Mouse (Mus musculus): ENCODE results near the gene Smtn. TPM values are rescaled to one million over a fixed set of nuclear protein-coding genes. Genes with fewer than 3 reads are reported as not detected.

The Smtn gene
- polyA plus RNA-seq, 1 experiment from 2014 or later = 18.5 TPM

- Histone ChIP-seq H3K9me3 (no peaks in the 10 kb centered on the region), H3K27me3 (no peaks in the 10 kb centered on the region), H3K9ac (no peak overlapping the region), H3K4me1 (replicated peaks) (peaks cover 5% of the 10 kb centered on the region), H3K4me3 (no peak overlapping the region), H3K4me2 (no peak overlapping the region), H3K36me3 (no peaks in the 10 kb centered on the region), H3K27ac (replicated peaks) (no peak overlapping the region)
- no peak for ATAC-seq (ENCODE audit: low FRiP score, low read depth)
- 93% methylated on average over 17 of the region's 17 CpGs for WGBS
These were observed 18.0 kb downstream of the Smtn start for GRCm38 (mm10) chr11:3522285-3523000.

GRCm38 (mm10) chr11:3521339-3522224, 18.8 kb downstream of the Smtn start:
- WGBS = 88% methylated on average over 23 of the region's 23 CpGs
- H3K27ac ChIP-seq (replicated peaks) = no peak overlapping the region
- no peaks in the 10 kb centered on the region for H3K36me3 ChIP-seq
- H3K4me3 ChIP-seq = no peak overlapping the region
- peaks cover 13% of the 10 kb centered on the region for H3K4me1 ChIP-seq (replicated peaks)
- H3K9me3 ChIP-seq = no peaks in the 10 kb centered on the region
- H3K27me3 ChIP-seq = 0 out of 2 replicates have a peak, but pooled peaks cover 1% of the 10 kb centered on the region
- ATAC-seq (ENCODE audit: low FRiP score, low read depth) = no peak
- H3K9ac ChIP-seq = no peak overlapping the region
- H3K4me2 ChIP-seq = no peak overlapping the region

GRCm38 (mm10) chr11:3520919-3521318, 19.5 kb downstream of the Smtn start:
- H3K4me1 ChIP-seq (replicated peaks) = peaks cover 20% of the 10 kb centered on the region
- no peak for ATAC-seq (ENCODE audit: low FRiP score, low read depth)
- H3K27ac ChIP-seq (replicated peaks) = no peak overlapping the region
- H3K27me3 ChIP-seq = 0 out of 2 replicates have a peak, but pooled peaks cover 8% of the 10 kb centered on the region
- H3K4me2 ChIP-seq = no peak overlapping the region
- no peak overlapping the region for H3K9ac ChIP-seq
- H3K4me3 ChIP-seq = no peak overlapping the region
- H3K36me3 ChIP-seq = no peaks in the 10 kb centered on the region
- whole genome bisulfite sequencing = 73% methylated on average over 14 of the region's 14 CpGs
- H3K9me3 ChIP-seq = no peaks in the 10 kb centered on the region

- H3K4me3 ChIP-seq = no peak overlapping the region
- 84% methylated on average over 11 of the region's 11 CpGs for WGBS
- no peak for ATAC-seq (ENCODE audit: low FRiP score, low read depth)
- H3K36me3 ChIP-seq = no peaks in the 10 kb centered on the region
- H3K9me3 ChIP-seq = no peaks in the 10 kb centered on the region
- H3K27ac ChIP-seq (replicated peaks) = no peak overlapping the region
- H3K27me3 ChIP-seq = 0 out of 2 replicates have a peak, but pooled peaks cover 10% of the 10 kb centered on the region
- no peak overlapping the region for H3K4me2 ChIP-seq
- no peak overlapping the region for H3K9ac ChIP-seq
- peaks cover 30% of the 10 kb centered on the region for H3K4me1 ChIP-seq (replicated peaks)
These were observed 20.5 kb downstream of the Smtn start for GRCm38 (mm10) chr11:3519756-3520398.

- peaks cover 34% of the 10 kb centered on the region for H3K4me1 ChIP-seq (replicated peaks)
- H3K4me2 ChIP-seq = no peak overlapping the region
- H3K36me3 ChIP-seq = no peaks in the 10 kb centered on the region
- H3K27me3 ChIP-seq = 0 out of 2 replicates have a peak, but pooled peaks cover 10% of the 10 kb centered on the region
- no peak overlapping the region for H3K9ac ChIP-seq
- no peaks in the 10 kb centered on the region for H3K9me3 ChIP-seq
- H3K4me3 ChIP-seq = no peak overlapping the region
- no peak for ATAC-seq (ENCODE audit: low FRiP score, low read depth)
- WGBS = 84% methylated on average over 4 of the region's 4 CpGs
- no peak overlapping the region for H3K27ac ChIP-seq (replicated peaks)
These were observed 21.2 kb downstream of the Smtn start for GRCm38 (mm10) chr11:3519051-3519726.

- ATAC-seq (ENCODE audit: low FRiP score, low read depth) = no peak
- no peaks in the 10 kb centered on the region for H3K36me3 ChIP-seq
- no peak overlapping the region for H3K9ac ChIP-seq
- H3K4me1 ChIP-seq (replicated peaks) = peaks cover 39% of the 10 kb centered on the region
- WGBS = 60% methylated on average over 13 of the region's 13 CpGs
- H3K9me3 ChIP-seq = no peaks in the 10 kb centered on the region
- H3K27me3 ChIP-seq = 0 out of 2 replicates have a peak, but pooled peaks cover 10% of the 10 kb centered on the region
- H3K4me2 ChIP-seq = peak overlapping the region; percentile 60
- H3K27ac ChIP-seq (replicated peaks) = no peak overlapping the region
- H3K4me3 ChIP-seq = peak overlapping the region; percentile 34
These were observed 22.3 kb downstream of the Smtn start for GRCm38 (mm10) chr11:3517846-3518732.

- 2% methylated on average over 50 of the region's 50 CpGs for WGBS
- H3K9ac ChIP-seq = peak overlapping the region; percentile 21
- no peak for ATAC-seq (ENCODE audit: low FRiP score, low read depth)
These were observed 23.3 kb downstream of the Smtn start for GRCm38 (mm10) chr11:3516859-3517845.

GRCm38 (mm10) chr11:3516121-3516520, 24.3 kb downstream of the Smtn start:
- no peak overlapping the region for H3K27ac ChIP-seq (replicated peaks)
- peak overlapping the region; percentile 55 for H3K4me3 ChIP-seq
- H3K36me3 ChIP-seq = no peaks in the 10 kb centered on the region
- no peak for ATAC-seq (ENCODE audit: low FRiP score, low read depth)
- 0 out of 2 replicates have a peak, but pooled peaks cover 10% of the 10 kb centered on the region for H3K27me3 ChIP-seq
- WGBS = 84% methylated on average over 5 of the region's 5 CpGs
- H3K4me2 ChIP-seq = peak overlapping the region; percentile 60
- no peak overlapping the region for H3K9ac ChIP-seq
- peaks cover 39% of the 10 kb centered on the region for H3K4me1 ChIP-seq (replicated peaks)
- H3K9me3 ChIP-seq = no peaks in the 10 kb centered on the region

More at GRCm38 (mm10) chr11:3516859-3517845, 23.3 kb downstream of the Smtn start:
- H3K9me3 ChIP-seq = no peaks in the 10 kb centered on the region
- H3K4me2 ChIP-seq = peak overlapping the region; percentile 60
- 0 out of 2 replicates have a peak, but pooled peaks cover 10% of the 10 kb centered on the region for H3K27me3 ChIP-seq
- no peak overlapping the region for H3K27ac ChIP-seq (replicated peaks)
- H3K4me1 ChIP-seq (replicated peaks) = peaks cover 39% of the 10 kb centered on the region
- H3K4me3 ChIP-seq = peak overlapping the region; percentile 34
- H3K36me3 ChIP-seq = no peaks in the 10 kb centered on the region

- peak overlapping the region; percentile 55 for H3K4me3 ChIP-seq
- 62% methylated on average over 4 of the region's 4 CpGs for WGBS
- ATAC-seq (ENCODE audit: low FRiP score, low read depth) = no peak
These were observed 24.8 kb downstream of the Smtn start for GRCm38 (mm10) chr11:3515637-3516036.

GRCm38 (mm10) chr11:3515216-3515615, 25.2 kb downstream of the Smtn start:
- peak overlapping the region; percentile 55 for H3K4me3 ChIP-seq
- peaks cover 39% of the 10 kb centered on the region for H3K4me1 ChIP-seq (replicated peaks)
- H3K27me3 ChIP-seq = 0 out of 2 replicates have a peak, but pooled peaks cover 10% of the 10 kb centered on the region
- H3K36me3 ChIP-seq = no peaks in the 10 kb centered on the region
- peak overlapping the region; percentile 58 for H3K9ac ChIP-seq
- peak overlapping the region; percentile 61 for H3K27ac ChIP-seq (replicated peaks)
- H3K9me3 ChIP-seq = no peaks in the 10 kb centered on the region
- ATAC-seq (ENCODE audit: low FRiP score, low read depth) = peak; percentile 24; the same call in 1 of the 2 replicates
- WGBS = 5% methylated on average over 4 of the region's 4 CpGs
- H3K4me2 ChIP-seq = peak overlapping the region; percentile 60

More at GRCm38 (mm10) chr11:3515637-3516036, 24.8 kb downstream of the Smtn start:
- Histone ChIP-seq H3K36me3 (no peaks in the 10 kb centered on the region), H3K9ac (no peak overlapping the region), H3K4me1 (replicated peaks) (peaks cover 39% of the 10 kb centered on the region), H3K4me2 (peak overlapping the region; percentile 60), H3K27ac (replicated peaks) (no peak overlapping the region), H3K27me3 (0 out of 2 replicates have a peak, but pooled peaks cover 10% of the 10 kb centered on the region), H3K9me3 (no peaks in the 10 kb centered on the region)
